Mouse (Mus musculus): ENCODE data around the gene Btnl4. TPM values are rescaled to one million over a fixed set of nuclear protein-coding genes. Genes with fewer than 3 reads are reported as not detected.

Gene Btnl4
- total RNA-seq, 2 experiments from 2014 or later: not detected

DNA sequence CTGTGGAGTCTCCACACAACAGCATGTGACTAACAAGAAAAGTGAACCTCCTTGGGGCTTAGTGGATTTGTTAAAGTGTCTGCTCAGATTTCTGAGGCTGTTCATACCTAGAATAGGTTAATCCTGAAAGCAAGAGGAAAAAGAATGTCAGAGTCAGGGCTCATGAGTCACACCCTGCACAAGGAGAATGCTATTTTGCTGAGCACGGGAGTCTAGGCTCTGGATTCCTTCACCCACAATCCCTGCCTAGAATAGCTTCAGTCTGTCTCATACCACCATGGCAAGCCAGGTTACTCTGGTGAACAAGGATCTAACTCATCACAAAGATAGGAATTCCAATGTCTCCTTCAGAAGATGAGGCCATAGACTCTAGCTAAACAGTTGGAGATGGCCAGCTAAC, 38.5 kb downstream of the Btnl4 start:
- no peak for DNase-seq (ENCODE audit: extremely low spot score in 1 of 2, low spot score in 1 of 2)

DNA sequence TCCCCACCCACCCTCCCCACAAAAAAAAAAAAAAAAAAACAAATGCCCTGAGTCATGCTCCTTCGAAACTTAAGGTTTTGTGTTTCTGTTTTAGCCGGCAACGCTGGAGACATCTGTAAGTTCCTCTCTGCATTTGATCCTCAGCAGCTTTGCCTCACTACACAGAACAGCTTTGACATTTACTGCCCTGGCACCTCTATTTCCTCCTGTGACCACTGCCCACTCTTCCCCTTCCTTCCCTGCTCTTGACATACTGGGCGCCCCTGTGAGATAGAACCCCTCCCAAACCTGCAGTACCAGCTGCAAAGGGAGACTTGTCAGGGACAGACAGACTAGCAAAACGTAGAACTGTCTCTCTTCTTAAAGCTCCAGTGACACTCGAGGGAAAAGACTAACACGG, 39.5 kb downstream of the Btnl4 start:
- DNase-seq (ENCODE audit: extremely low spot score in 1 of 2, low spot score in 1 of 2): no peak

DNA sequence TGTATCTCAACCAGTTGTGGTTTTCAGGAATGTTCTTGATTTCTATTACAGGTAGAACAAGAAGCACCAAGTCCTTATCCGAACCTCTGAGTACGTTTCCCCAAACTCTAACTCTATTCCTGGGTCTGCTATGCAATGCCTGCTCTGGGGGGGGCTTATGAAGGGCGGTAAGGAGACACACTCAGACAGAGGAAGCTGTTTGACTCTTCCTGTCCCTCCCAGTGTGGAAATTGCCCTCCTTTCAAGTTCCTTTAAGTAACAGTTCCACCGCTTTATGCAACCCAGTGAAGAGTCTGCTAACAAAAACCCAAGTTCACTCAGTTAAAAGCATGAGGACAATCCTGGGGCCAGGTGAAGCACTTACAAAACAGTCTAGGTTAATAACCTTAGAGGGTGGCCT, 40.0 kb downstream of the Btnl4 start:
- DNase-seq (ENCODE audit: extremely low spot score in 1 of 2, low spot score in 1 of 2): no peak

DNA sequence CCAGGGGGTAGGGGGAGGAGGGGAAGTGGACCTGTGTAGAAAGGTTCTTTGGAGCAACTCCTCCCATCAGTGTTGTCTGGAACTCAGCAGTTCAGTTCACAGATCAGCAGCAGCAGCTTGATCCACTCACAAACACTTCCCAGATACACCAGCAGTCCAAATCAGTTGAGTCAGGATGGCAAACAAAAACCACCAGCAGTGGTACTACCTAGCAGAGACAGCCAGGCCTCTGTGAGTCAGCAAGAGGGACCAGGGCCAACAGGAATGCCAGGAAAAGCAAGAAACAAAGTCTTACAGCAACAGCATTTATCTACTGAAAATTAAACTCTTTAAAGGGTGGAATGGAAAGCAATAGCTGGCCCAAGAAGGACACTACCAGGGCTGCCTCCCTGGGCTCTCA, 49.5 kb downstream of the Btnl4 start:
- DNase-seq (ENCODE audit: extremely low spot score in 1 of 2, low spot score in 1 of 2): no peak

DNA sequence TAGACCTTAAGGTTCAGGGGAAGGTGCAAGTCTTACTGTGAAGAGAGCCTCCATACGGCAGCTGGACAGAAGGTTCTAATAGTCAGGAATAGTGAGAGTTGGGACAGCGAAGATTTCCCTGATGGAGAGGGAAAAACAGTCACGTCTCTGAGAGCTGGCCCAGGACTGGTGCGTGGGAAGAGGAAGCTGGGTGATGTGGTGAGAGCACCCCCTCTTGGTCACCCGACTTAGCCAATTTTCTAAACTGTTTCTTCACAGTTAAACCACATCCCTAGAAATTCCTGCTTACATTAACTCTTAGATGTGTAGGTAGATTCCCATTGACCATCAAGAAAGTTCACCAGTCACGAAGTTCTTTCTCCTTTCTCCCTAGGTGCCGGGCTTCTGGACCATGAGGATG, 57.1 kb downstream of the Btnl4 start:
- no peak for DNase-seq (ENCODE audit: extremely low spot score in 1 of 2, low spot score in 1 of 2)

Other genes starting within 250 kb of the Btnl4 start
- gene H2-Ob, start 238.4 kb downstream of the Btnl4 start, total RNA-seq (2021): under 1 TPM; 0.25 to 0.47 TPM
- 1 to 10 TPM; 1.0 to 1.7 TPM for gene H2-Ab1, start 219.6 kb downstream of the Btnl4 start, total RNA-seq (2021)
- 1 to 10 TPM; 1.1 to 1.3 TPM for gene H2-Aa, start 189.5 kb downstream of the Btnl4 start, total RNA-seq (2021)
- 1 to 10 TPM; 1.0 to 1.6 TPM for gene H2-Eb1, start 171.5 kb downstream of the Btnl4 start, total RNA-seq (2021)
- not detected for gene H2-Eb2, start 151.7 kb downstream of the Btnl4 start, total RNA-seq (2021)
- 1 to 10 TPM in 1 of 2 experiments, under 1 TPM in 1; 0.86 to 1.1 TPM for gene Btnl2, start 122.5 kb downstream of the Btnl4 start, total RNA-seq (2021)
- not detected for gene Btnl1, start 100.2 kb downstream of the Btnl4 start, total RNA-seq (2021)
- 1 to 10 TPM; 3.3 to 4.0 TPM for gene BC051142, start 78.5 kb downstream of the Btnl4 start, total RNA-seq (2021)
- not detected for gene Btnl6, start 40.0 kb upstream of the Btnl4 start, total RNA-seq (2021)
- gene Notch4, start 87.0 kb upstream of the Btnl4 start, total RNA-seq (2021): 10 to 100 TPM in 1 of 2 experiments, 1 to 10 TPM in 1; 9.5 to 11.2 TPM
- 1 to 10 TPM; 1.3 to 2.1 TPM for gene Gpsm3, start 112.5 kb upstream of the Btnl4 start, total RNA-seq (2021)
- gene Pbx2, start 113.9 kb upstream of the Btnl4 start, total RNA-seq (2021): 10 to 100 TPM; 55.8 to 61.5 TPM
- gene Ager, start 120.5 kb upstream of the Btnl4 start, total RNA-seq (2021): 1 to 10 TPM in 1 of 2 experiments, under 1 TPM in 1; 0.94 to 1.1 TPM
- gene Rnf5, start 126.4 kb upstream of the Btnl4 start, total RNA-seq (2021): 10 to 100 TPM; 81.0 to 85.5 TPM
- 100 to 1,000 TPM; 170 to 172 TPM for gene Agpat1, start 126.9 kb upstream of the Btnl4 start, total RNA-seq (2021)
- gene Egfl8, start 138.7 kb upstream of the Btnl4 start, total RNA-seq (2021): 1 to 10 TPM; 2.1 to 3.7 TPM
- 10 to 100 TPM; 42.4 to 48.4 TPM for gene Ppt2, start 151.2 kb upstream of the Btnl4 start, total RNA-seq (2021)
- 100 to 1,000 TPM; 259 to 330 TPM for gene Prrt1, start 152.2 kb upstream of the Btnl4 start, total RNA-seq (2021)
- 10 to 100 TPM; 14.1 to 14.9 TPM for gene Fkbpl, start 167.4 kb upstream of the Btnl4 start, total RNA-seq (2021)
- gene Atf6b, start 169.8 kb upstream of the Btnl4 start, total RNA-seq (2021): 100 to 1,000 TPM in 1 of 2 experiments, 10 to 100 TPM in 1; 97.1 to 102 TPM
- gene Tnxb, start 193.2 kb upstream of the Btnl4 start, total RNA-seq (2021): 1 to 10 TPM; 7.1 to 9.0 TPM

Measured in layer of hippocampus, postnatal 25 days (tissue).